Mouse (Mus musculus) ES-Bruce4 (cell line): ENCODE measurements around the gene Kif26b.

Experiments used
- CTCF ChIP-seq: IDR thresholded peaks from one replicate; pipeline ENCODE4 v1.8.1; 2011; ENCODE audit warnings: low read depth, low read length
- EP300 ChIP-seq: IDR thresholded peaks from 2 replicates; pipeline ENCODE4 v1.6.1; 2011; ENCODE audit warnings: low read depth, low read length; ENCODE audit not compliant: insufficient read depth
- POLR2A ChIP-seq: IDR thresholded peaks from one replicate; pipeline ENCODE4 v1.8.1; 2011; ENCODE audit warnings: low read length; ENCODE audit not compliant: insufficient read depth

DNA sequence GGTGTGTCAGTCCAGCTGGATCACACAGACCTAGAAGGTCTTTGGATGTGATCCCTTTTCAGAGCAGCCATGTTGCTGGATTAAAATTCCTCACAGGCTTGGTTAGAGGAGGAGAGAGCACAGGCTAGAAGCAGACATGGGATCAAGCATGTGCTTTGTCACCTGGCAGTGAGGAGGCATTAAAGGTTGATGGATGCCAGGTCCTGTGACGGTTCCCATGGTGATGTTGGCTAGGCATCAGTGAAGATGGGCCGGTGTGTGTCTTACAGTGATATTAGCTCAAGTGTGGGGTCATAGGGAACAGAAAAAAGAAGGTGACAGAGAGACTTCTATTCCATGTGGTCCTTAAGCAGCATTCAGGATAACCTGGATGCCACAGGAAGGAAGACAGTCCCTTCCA is 46.8 kb downstream of the Kif26b start:
- TF ChIP-seq POLR2A (no peak), EP300 (no peak), CTCF (no peak)
